8 mouse cellular contexts compared by ENCODE assay signal in the genomic region with DNA sequence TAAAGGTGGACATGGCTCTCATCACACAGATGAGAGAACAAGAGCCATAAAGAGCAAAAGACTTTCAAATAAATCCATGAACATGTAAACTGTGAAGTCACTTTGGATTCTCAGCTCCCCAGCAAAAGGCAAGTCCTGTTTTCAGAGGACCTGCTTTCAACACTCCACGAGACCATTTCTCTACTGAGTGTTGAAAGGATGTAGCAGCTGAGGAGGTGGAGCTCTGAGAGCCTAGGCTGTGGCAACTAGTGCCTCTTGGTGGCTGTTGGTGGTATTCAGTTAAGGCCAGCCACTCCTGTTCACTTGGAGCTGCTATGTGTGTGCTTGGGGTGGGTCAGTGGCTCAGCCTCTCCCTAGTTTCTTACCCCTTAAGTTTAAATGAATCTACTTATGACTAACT. TPM values are rescaled to one million over a fixed set of nuclear protein-coding genes. Genes with fewer than 3 reads are reported as not detected.
DNase-seq lines count a peak whose midpoint lies in the region; ATAC-seq and TF ChIP-seq lines count a peak whose summit lies in the region.

No protein-coding gene starts in this region.

- H3K79me2 ChIP-seq in C2C12 (ENCODE audit: control insufficient read depth, insufficient read depth): peaks cover 62% of the 10 kb centered on the region

- no peaks in the 10 kb centered on the region for H3K9me3 ChIP-seq in embryonic facial prominence, embryonic 14.5 days (ENCODE audit: control insufficient read depth, low read length)
- no peaks in the 10 kb centered on the region for H3K9me3 ChIP-seq in intestine, postnatal 0 days (ENCODE audit: control insufficient read depth)

- WGBS in embryonic facial prominence, embryonic 14.5 days: 28% methylated on average over 1 of the region's 1 CpGs
- WGBS in intestine, postnatal 0 days: 25% methylated on average over 1 of the region's 1 CpGs

- H3K27ac ChIP-seq in embryonic facial prominence, embryonic 14.5 days (replicated peaks; ENCODE audit: low read depth, low read length): no peak overlapping the region
- no peak overlapping the region for H3K27ac ChIP-seq in intestine, postnatal 0 days (ENCODE audit: low read depth, low read length)

- peaks cover 17% of the 10 kb centered on the region for H3K36me3 ChIP-seq in C2C12 (ENCODE audit: control insufficient read depth, insufficient read depth)
- H3K36me3 ChIP-seq in embryonic facial prominence, embryonic 14.5 days (ENCODE audit: control insufficient read depth, insufficient read depth, low read length): no peaks in the 10 kb centered on the region
- H3K36me3 ChIP-seq in intestine, postnatal 0 days (ENCODE audit: control insufficient read depth, insufficient read depth): no peaks in the 10 kb centered on the region

- TF ChIP-seq CTCF in C2C12 (IDR thresholded peaks at IDR 0.05; ENCODE audit: control insufficient read depth, insufficient read depth, insufficient read length): no peak
- TF ChIP-seq CTCF in intestine, postnatal 0 days (IDR thresholded peaks at IDR 0.05; ENCODE audit: low read depth): peak; percentile 63

- no peak for ATAC-seq in embryonic facial prominence, embryonic 14.5 days (ENCODE audit: low read depth)
- ATAC-seq in intestine, postnatal 0 days: no peak

- DNase-seq in adrenal gland, postnatal 14 days: peak; percentile 39
- no peak for DNase-seq in adrenal gland, postnatal 4 days (ENCODE audit: low spot score in 2 of 2)
- peak; percentile 58 for DNase-seq in embryonic facial prominence, embryonic 14.5 days (ENCODE audit: low spot score)
- peak; percentile 63 for DNase-seq in naive thymus-derived CD4-positive, alpha-beta T cell, adult 2 months (ENCODE audit: low read depth)
- DNase-seq in left cerebral cortex, adult 9 months (ENCODE audit: low spot score in 2 of 2): no peak
- no peak for DNase-seq in adrenal gland, adult (ENCODE audit: inconsistent age in 2 of 2, low spot score in 1 of 2)

- peak overlapping the region; percentile 68 for H3K9ac ChIP-seq in embryonic facial prominence, embryonic 14.5 days (ENCODE audit: low read depth, low read length)
- no peak overlapping the region for H3K9ac ChIP-seq in intestine, postnatal 0 days (ENCODE audit: low read depth, low read length)

- H3K79me3 ChIP-seq in C2C12 (ENCODE audit: low read depth): peaks cover 27% of the 10 kb centered on the region

- H3K4me1 ChIP-seq in embryonic facial prominence, embryonic 14.5 days (ENCODE audit: control insufficient read depth, insufficient read depth, low read length): no peaks in the 10 kb centered on the region
- 0 out of 2 replicates have a peak, but pooled peaks cover 3% of the 10 kb centered on the region for H3K4me1 ChIP-seq in intestine, postnatal 0 days (replicated peaks; ENCODE audit: control insufficient read depth, insufficient read depth, low read length)

- peak overlapping the region; percentile 66 for H3K4me3 ChIP-seq in C2C12 (ENCODE audit: insufficient read depth, poor library complexity, severe bottlenecking)
- H3K4me3 ChIP-seq in embryonic facial prominence, embryonic 14.5 days (ENCODE audit: low read depth, low read length): peak overlapping the region; percentile 60
- no peak overlapping the region for H3K4me3 ChIP-seq in intestine, postnatal 0 days (ENCODE audit: low read depth, low read length)

- peak overlapping the region; percentile 70 for H3ac ChIP-seq in C2C12 (ENCODE audit: control insufficient read depth, insufficient read length, low read depth)

- H3K27me3 ChIP-seq in C2C12 (ENCODE audit: control insufficient read depth, insufficient read depth, insufficient read length): no peaks in the 10 kb centered on the region
- no peaks in the 10 kb centered on the region for H3K27me3 ChIP-seq in embryonic facial prominence, embryonic 14.5 days (replicated peaks; ENCODE audit: control insufficient read depth, insufficient read depth, low read length)
- H3K27me3 ChIP-seq in intestine, postnatal 0 days (replicated peaks; ENCODE audit: control insufficient read depth, insufficient read depth, low read length): no peaks in the 10 kb centered on the region

- H3K4me2 ChIP-seq in embryonic facial prominence, embryonic 14.5 days (ENCODE audit: low read depth, low read length): peak overlapping the region; percentile 87
- H3K4me2 ChIP-seq in intestine, postnatal 0 days (replicated peaks; ENCODE audit: low read depth): peak overlapping the region; percentile 96

TF ChIP-seq in C2C12, 6 proteins besides CTCF, POLR2A, EP300 and RAD21:
- TF ChIP-seq CEBPB (IDR thresholded peaks at IDR 0.05; ENCODE audit: low read depth): no peak
- peak; percentile 50 for TF ChIP-seq MYOD1 (IDR thresholded peaks at IDR 0.05; ENCODE audit: control insufficient read depth, insufficient read length, low read depth)
TF ChIP-seq in C2C12: peak in this region for 1.

RNA-seq across cellular contexts. Expression of gene Asf1b, which starts 1.5 kb away (rescaled TPM):
- total RNA-seq in adrenal gland, postnatal 14 days (2021): 9.7 and 10.7 TPM in 2 replicates
- 10 to 100 TPM; 16.9 to 20.1 TPM for total RNA-seq in adrenal gland, postnatal 4 days (2021)
- 140 TPM for polyA plus RNA-seq in C2C12 (2012; fragmentation: generic; extraction: Trizol)
- 63.9 and 68.8 TPM in 2 replicates for polyA plus RNA-seq in embryonic facial prominence, embryonic 14.5 days (2014; fragmentation: Nextera tagmentation; extraction: Ambion mirVana)
- 13.8 and 16.0 TPM in 2 replicates for polyA plus RNA-seq in intestine, postnatal 0 days (2015; fragmentation: Nextera tagmentation; extraction: Ambion mirVana)

RNA-seq across cellular contexts. Expression of gene Gm10644, which starts 1.8 kb away (rescaled TPM):
- 1.1 and 1.4 TPM in 2 replicates for total RNA-seq in adrenal gland, postnatal 14 days (2021)
- total RNA-seq in adrenal gland, postnatal 4 days (2021): under 1 TPM; 0.62 to 0.70 TPM
- polyA plus RNA-seq in C2C12 (2012; fragmentation: generic; extraction: Trizol): 0.08 TPM
- 0.48 and 0.82 TPM in 2 replicates for polyA plus RNA-seq in embryonic facial prominence, embryonic 14.5 days (2014; fragmentation: Nextera tagmentation; extraction: Ambion mirVana)
- polyA plus RNA-seq in intestine, postnatal 0 days (2015; fragmentation: Nextera tagmentation; extraction: Ambion mirVana): 0.09 and 0.12 TPM in 2 replicates

RNA-seq across cellular contexts. Expression of gene Prkaca, which starts 16.0 kb away (rescaled TPM):
- total RNA-seq in adrenal gland, postnatal 14 days (2021): 251 and 300 TPM in 2 replicates
- 100 to 1,000 TPM; 225 to 237 TPM for total RNA-seq in adrenal gland, postnatal 4 days (2021)
- 75.1 TPM for polyA plus RNA-seq in C2C12 (2012; fragmentation: generic; extraction: Trizol)
- 208 and 247 TPM in 2 replicates for polyA plus RNA-seq in embryonic facial prominence, embryonic 14.5 days (2014; fragmentation: Nextera tagmentation; extraction: Ambion mirVana)
- polyA plus RNA-seq in intestine, postnatal 0 days (2015; fragmentation: Nextera tagmentation; extraction: Ambion mirVana): 70.7 and 72.5 TPM in 2 replicates

RNA-seq across cellular contexts. Expression of gene Samd1, which starts 40.7 kb away (rescaled TPM):
- total RNA-seq in adrenal gland, postnatal 14 days (2021): 37.0 and 42.5 TPM in 2 replicates
- total RNA-seq in adrenal gland, postnatal 4 days (2021): 10 to 100 TPM; 57.6 to 63.1 TPM
- polyA plus RNA-seq in C2C12 (2012; fragmentation: generic; extraction: Trizol): 69.7 TPM
- polyA plus RNA-seq in embryonic facial prominence, embryonic 14.5 days (2014; fragmentation: Nextera tagmentation; extraction: Ambion mirVana): 15.9 and 18.5 TPM in 2 replicates
- polyA plus RNA-seq in intestine, postnatal 0 days (2015; fragmentation: Nextera tagmentation; extraction: Ambion mirVana): 3.5 and 4.5 TPM in 2 replicates

RNA-seq across cellular contexts. Expression of gene 1700067K01Rik, which starts 44.5 kb away (rescaled TPM):
- 0.56 and 0.83 TPM in 2 replicates for total RNA-seq in adrenal gland, postnatal 14 days (2021)
- under 1 TPM; 0.62 to 0.76 TPM for total RNA-seq in adrenal gland, postnatal 4 days (2021)
- polyA plus RNA-seq in C2C12 (2012; fragmentation: generic; extraction: Trizol): 0.12 TPM
- polyA plus RNA-seq in embryonic facial prominence, embryonic 14.5 days (2014; fragmentation: Nextera tagmentation; extraction: Ambion mirVana): 0.77 and 1.1 TPM in 2 replicates
- 0.68 and 0.86 TPM in 2 replicates for polyA plus RNA-seq in intestine, postnatal 0 days (2015; fragmentation: Nextera tagmentation; extraction: Ambion mirVana)

Comparison
In these comparisons a context has a peak if more than half of its experiments do, and no peak if none do; other contexts are left out.
1. DNase-seq: peak in adrenal gland, postnatal 14 days (single experiment), embryonic facial prominence, embryonic 14.5 days (single experiment) and naive thymus-derived CD4-positive, alpha-beta T cell, adult 2 months (single experiment); none in adrenal gland, postnatal 4 days (0 of 2), left cerebral cortex, adult 9 months (0 of 2) and adrenal gland, adult (0 of 2).